Mouse (Mus musculus) thymus, adult 2 months (tissue): Measurements from ENCODE around the gene Ptar1.

Experiments
- CTCF ChIP-seq: fragments of 200-500 bp; IDR thresholded peaks from 2 replicates; pipeline ENCODE4 v1.5.1; 2012; ENCODE audit warnings: mild to moderate bottlenecking, control low read depth, low read length, moderate library complexity, borderline replicate concordance; ENCODE audit not compliant: control insufficient read depth, poor library complexity, insufficient read depth; ENCODE audit errors: extremely low read depth
- POLR2A ChIP-seq: fragments of 200-500 bp; IDR thresholded peaks from 2 replicates; pipeline ENCODE4 v1.6.1; 2012; ENCODE audit warnings: mild to moderate bottlenecking, low read length, control low read depth, moderate library complexity; ENCODE audit not compliant: control insufficient read depth, poor library complexity, insufficient read depth; ENCODE audit errors: extremely low read depth

- no peak for TF ChIP-seq POLR2A
- no peak for TF ChIP-seq CTCF
Observed at GRCm38 (mm10) chr19:23658350-23658749, 28.9 kb upstream of the Ptar1 start.
